Mouse (Mus musculus) CH12.LX (cell line): Measurements from ENCODE around the gene Pimreg.

Source experiments
- CHD2 ChIP-seq: IDR thresholded peaks from 2 replicates; pipeline ENCODE4 v1.6.1; 2011; ENCODE audit warnings: low read length, improper control_type of control experiment
- JUND ChIP-seq: conservative IDR thresholded peaks from 2 replicates; pipeline ENCODE4 v1.6.1; 2011; ENCODE audit warnings: low read depth, low read length, improper control_type of control experiment
- POLR2A ChIP-seq: IDR thresholded peaks from 2 replicates; pipeline ENCODE4 v1.6.1; 2011; ENCODE audit warnings: low read depth, mild to moderate bottlenecking, improper control_type of control experiment, low read length

DNA sequence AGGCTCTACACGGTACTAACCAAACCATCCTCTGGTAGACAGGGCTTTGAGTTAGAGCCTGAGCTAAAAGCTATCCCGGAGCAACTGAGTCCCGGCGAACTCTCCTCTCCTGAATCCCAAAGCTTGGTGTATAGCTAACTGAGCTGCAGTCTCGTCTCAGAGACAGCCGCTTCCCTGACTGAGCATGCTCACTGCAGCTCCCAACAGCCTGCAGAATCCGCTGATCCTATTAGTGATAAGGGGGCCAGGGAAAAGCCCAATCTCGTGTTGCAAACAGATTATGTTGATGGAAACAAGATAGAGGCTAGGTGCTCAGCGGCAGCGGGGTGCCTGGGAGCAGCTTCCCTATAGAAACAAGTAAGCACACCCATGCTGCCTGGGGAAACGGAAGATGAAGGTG is 45.0 kb upstream of the Pimreg start:
- TF ChIP-seq JUND (no peak), POLR2A (no peak), CHD2 (no peak)
